Mouse (Mus musculus) right cerebral cortex, adult 2 months (tissue): ENCODE measurements around the gene Usp35.

Source experiments
- DNase-seq, 2 experiments: peaks; one replicate each; pipeline ENCODE4 v3.0.0; 2021 to 2022; ENCODE audit warnings: low spot score in 2 of 2

The Usp35 gene

DNA sequence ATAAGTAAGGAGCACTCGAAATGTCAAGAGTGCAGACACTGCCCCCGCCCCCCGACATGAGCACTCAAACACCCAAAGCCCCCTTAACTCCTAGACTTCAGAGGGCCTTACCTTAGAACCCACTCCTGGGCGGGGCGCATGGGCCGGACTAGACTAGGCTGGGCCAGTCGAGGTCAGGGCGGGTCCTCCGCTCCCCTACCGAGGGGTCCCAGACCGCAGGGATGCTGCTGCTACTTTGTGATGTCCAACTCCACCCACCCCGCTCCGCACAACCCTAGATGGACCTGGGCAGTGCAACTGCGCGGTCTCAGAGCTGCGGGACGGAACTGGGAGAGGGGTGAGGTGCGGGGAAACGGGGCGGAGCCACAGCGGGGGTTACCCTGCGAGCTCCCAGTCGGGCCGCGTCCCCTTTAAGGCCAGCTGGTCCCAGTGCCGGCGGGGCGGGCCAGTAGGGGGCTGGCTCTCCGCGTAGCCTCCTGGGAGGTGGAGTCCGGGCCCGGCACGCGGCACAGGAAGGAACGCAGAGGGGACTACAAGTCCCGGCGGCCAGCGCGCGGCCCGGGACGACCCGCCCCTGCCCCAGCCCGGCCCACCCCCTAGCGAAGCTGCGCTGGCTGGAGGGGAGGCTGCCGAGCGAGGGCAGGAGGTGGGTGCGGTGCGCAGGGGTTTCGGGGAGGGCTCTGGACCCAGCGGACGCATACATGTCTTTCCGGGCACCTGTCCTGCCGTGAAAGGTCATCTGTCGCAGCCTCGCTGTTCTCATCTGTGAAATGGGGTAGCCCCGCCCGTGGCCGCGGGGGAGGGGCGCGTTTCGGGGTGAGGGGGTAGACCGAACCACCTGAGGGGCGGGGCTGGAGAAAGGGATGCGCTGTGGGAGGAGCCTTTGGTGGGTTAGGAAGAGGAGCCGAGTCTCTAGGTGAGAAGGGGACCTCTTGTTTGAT lies at the start of gene Usp35, which contains the start of gene Kctd21:
Gene Usp35 (minus strand): TSS at position 295 of the 941 bp plus-strand sequence.
Gene Kctd21 (plus strand): TSS at position 602 of the 941 bp plus-strand sequence.
- DNase-seq: peak; percentile 91

DNA sequence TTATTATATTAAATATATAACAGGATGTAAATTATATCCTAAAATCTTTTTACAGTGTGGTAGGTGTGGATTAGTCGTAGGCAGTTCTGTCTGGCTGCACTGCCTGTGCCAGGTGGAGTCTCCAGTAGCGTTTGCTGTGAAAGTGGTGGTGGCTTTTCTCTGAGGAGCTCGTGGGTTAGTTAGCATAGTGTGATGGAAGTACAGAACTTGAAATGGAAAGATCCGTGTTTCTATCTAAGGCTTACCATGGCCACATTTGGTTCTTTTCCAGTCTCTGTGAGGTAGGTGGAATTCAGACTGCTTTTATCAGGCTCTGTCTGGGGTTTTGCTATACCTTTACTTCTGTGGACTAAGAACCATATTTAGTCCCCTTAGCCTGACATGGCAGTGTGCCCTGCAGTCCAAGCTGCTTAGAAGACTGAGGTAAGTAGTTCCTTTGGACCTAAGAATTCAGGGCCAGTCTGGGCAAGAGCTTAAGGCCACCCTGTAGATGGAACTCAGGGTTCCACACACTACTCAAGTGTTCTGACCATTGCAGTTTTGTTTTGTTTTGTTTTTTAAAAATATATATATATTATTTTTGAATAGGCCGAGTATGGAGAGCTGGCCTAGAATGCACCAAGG lies 48.8 kb upstream of the Usp35 start:
- no peak for DNase-seq

DNA sequence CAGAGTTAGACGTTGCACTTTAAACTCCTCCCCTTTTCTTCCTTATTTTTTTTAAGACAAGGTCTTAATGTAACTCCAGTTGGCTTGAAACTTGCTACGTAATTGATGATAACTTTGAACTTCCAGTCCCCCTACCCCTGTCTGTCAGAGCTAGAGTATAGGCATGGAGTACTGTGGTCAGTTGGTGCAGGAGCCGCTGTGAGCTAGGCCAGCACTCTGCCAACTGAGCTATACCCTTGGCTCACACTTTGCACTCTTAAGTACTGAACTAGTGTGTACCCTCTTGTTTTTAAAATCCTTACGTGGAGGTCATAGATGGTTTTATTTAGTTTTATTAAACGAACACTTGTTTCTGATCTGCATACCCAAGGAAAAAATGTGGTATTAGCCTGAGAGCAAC lies 47.5 kb upstream of the Usp35 start:
- no peak for DNase-seq

DNA sequence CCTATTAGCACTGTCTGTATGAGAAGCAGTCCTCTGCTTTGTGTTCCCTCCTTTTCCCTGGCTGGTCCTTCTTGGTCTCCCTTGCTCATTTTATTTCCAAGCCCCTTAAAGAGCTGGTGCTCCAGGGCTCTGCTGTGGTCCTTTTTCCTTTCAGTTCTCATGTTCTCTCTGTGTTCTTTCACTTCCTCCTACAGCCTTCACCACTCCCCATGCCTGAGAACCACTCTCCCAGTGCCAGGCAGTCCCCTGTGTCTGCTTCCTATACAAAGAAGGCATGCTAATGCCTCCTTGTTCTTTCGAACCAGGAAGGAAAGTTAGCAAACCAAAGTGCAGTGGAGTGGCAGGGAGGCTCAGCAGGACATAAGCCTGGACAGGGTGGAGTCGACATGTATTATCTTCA lies 44.1 kb upstream of the Usp35 start:
- no peak for DNase-seq

DNA sequence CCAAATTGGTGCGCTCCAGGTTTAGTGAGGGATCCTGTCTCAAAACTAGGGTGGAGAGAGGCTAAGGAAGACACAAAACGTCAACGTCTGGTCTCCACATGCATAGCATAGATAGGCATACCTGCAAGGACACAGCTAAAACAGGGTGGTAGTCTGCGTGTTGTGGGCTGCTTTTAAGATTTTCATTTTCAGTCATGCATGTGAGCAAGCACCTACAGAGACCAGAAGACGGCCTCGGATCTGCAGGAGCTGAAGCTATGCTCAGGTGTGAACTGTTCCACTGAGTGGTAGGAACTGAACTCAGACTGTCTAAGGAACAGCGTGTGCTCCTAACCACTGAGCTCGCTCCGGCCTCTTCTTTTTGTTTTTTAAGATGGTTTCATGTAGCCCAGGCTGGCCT lies 43.3 kb upstream of the Usp35 start:
- DNase-seq: no peak

DNA sequence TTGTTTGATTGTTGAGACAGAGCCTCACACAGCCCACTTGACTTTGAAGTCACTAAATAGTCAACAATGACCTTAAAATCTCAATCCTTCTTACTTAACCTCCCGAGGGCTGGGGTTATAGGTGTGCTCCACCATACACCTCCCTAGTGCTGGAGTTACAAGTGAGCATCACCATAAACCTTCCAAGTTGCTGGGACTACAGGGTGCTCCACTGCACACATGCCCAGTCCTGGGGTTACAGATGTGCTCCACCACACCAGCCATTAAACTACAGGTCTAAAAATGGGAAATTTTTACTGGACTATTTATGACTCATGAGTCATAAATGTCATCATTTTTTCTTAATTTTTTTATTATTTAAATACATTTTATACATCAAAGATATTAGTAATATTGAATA lies 34.1 kb upstream of the Usp35 start:
- no peak for DNase-seq

DNA sequence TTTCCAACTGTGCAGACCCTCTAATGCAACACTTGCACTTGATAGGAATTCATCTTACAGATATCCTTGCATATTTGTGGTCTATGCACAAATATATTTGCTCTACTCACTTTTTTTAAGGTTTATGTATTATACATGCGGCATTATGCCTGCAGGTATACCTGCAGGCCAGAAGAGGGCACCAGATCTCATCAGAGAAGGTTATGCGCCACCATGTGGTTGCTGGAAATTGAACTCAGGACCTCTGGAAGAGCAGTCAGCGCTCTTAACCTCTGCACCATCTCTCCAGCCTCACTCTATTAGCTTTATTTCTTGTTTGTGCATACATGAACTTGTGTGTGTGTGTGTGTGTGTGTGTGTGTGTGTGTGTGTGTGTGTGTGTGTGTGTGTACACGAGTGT lies 29.6 kb upstream of the Usp35 start:
- DNase-seq: no peak

DNA sequence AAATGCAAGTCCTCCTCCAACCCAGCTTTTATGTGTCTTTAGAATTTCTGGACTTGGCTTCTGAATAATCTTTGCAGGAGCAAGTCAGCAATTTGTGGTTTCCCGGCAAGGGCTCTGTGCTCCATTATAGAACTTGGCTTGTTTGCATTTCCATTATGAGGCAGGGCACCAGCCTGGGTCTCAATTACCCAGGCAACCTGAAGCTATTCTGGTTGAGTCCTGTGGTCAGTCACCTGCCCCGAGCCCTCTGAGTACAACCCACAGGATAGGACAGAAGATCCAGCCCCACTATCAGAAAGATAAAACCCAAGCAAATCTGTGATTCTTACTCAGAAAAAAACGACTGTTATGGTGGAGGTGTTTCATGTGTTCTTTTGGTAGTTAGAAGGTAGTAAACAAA lies 29.1 kb upstream of the Usp35 start:
- no peak for DNase-seq

DNA sequence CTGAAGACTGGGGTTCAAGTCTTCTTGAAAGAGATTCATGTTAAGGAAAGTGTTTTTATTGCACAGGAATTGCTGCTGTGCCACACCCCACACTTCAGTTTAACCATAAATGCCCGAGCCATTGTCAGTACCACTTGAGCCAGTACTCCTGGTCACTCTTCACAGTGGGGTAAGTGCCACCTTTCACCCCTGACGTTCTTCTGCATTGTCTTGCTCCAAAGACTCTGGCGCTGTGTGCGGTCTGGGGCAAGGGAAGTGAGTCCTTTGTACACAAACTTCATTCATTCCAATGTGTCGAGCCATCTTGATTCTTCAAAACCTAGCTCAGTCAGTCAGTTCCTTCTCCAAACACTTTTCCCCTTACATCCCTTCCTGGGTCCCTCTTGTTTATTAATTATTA lies 28.3 kb upstream of the Usp35 start:
- DNase-seq: no peak

DNA sequence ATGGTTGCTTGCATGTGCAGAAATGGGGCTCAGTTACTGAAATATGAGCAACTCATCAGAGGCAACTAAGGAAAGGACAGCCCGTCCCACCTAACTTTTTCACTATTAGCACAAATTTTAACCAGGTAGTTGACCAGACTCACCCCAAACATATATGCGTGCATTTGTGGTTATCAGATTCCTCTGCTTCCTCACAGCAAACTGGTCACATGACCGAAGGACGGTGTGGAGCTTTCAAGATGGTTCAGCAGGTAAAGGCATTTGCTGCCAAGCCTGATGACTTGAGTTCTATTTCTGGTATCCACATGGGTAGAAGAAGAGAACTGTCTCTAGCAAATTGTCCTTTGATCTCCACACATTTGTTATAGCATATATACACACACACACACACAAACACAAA lies 26.5 kb upstream of the Usp35 start:
- no peak for DNase-seq

DNA sequence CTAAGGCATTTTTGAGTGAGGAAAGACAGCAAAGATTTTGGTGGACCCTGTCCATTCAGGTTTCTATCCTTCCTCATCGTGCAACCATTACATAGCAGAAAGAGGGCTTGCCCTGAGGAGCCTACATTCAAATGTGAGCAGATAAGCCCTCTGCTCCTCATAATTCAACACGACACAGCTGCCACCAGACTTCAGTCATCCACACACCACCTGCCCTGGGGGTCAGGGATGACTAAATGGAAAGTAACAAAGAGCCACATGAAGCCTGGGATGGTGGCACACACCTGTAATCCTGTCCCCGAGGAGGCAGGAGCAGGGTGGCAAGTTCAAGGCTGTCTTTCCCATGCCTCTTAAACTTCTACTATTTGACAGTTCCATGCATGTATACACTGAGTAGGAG lies 26.0 kb upstream of the Usp35 start:
- DNase-seq: no peak

DNA sequence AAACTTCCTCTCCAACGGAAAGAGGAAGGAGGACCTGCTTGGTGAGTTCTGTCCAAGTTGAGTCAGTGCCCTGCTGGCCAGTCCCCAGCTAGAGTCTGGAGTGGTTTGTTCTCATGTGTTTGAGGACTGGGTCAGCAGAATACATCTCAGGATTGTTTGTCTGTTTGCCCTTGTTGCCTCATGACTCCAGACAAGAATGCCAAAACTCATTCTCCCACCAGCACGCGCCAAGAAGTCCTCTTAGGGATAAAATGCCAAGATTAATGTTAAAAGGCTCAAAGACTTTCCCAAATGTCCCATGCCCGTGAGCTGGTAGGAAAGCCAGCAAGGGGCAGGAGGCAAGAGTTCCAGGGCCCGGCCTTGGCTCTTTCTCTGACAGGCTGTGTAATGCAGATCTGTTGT lies 25.1 kb upstream of the Usp35 start:
- DNase-seq: no peak

DNA sequence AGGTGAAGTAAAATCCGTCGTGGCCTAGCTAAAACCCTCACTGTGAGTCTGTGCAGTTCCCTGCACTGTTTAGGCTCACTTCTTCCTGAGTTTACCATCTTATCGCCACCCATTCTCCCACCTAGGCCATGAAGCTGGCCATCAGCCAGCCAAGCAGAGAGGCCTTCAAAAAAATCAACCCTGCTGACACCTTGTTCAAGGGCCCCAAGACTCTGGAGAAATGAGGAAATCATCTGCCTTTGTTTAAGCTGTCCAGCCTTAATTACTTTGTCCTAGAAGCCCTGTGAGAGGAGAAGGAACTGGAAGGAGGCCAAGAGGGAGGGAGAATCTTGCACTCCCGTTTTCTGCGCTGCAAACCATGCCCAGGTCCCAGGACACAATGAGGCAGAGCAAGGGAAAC lies 24.4 kb upstream of the Usp35 start:
- DNase-seq: no peak

DNA sequence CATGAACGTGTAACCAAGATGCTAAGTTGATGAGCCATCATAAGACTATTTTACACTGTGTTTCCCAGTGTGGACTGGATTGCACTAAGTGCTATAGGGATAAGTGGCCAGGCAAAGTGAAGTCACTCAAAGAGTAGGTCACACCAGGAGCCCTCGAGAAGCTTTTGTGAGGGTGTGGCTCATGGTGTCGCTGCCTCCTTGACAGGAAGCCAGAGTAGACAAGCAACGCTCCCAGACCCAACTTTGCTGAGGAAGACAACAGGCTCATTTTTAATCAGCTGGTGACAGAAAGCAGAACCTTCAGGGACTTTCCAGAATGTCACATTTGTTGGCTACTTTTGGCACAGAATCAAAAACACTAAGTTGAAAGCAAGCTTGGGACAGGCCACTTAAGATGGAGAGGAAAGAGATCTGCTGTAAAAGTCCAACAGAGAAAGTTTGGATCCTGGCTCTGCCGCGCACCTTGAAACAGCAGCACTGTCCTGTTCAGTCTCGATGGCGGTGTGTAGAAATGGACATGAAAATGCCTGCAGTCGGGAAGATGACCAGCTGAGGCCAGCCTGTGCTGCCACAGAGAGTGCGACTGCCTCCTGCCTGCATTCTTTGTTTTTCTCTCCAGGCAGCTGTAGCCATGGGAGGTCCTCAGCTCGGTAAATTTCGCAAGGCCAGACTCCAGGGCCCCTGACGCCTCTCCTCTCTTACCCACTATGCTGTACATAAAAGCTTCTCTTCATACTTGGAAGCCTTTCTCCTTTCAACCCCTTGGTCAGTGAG lies 23.4 kb upstream of the Usp35 start:
- DNase-seq: no peak

DNA sequence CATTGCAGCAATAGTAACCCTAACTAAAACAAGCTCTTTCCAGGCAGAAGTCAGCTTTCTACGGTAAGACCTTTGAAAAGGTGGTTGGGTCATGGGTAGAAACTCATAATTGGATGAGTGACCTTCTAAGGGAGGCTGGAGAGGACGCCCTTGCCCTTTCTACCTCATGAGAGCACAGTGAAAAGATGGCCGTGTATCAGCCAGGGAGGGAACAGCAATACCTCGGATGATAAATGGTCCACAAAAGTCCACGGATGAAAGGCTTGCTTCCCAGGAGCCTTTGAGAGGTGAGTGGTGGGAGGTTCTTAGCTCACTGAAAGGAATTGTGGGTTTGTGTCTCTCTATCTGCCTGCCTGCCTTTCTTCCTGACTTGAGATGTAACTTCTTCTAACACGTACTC lies 21.5 kb upstream of the Usp35 start:
- no peak for DNase-seq

DNA sequence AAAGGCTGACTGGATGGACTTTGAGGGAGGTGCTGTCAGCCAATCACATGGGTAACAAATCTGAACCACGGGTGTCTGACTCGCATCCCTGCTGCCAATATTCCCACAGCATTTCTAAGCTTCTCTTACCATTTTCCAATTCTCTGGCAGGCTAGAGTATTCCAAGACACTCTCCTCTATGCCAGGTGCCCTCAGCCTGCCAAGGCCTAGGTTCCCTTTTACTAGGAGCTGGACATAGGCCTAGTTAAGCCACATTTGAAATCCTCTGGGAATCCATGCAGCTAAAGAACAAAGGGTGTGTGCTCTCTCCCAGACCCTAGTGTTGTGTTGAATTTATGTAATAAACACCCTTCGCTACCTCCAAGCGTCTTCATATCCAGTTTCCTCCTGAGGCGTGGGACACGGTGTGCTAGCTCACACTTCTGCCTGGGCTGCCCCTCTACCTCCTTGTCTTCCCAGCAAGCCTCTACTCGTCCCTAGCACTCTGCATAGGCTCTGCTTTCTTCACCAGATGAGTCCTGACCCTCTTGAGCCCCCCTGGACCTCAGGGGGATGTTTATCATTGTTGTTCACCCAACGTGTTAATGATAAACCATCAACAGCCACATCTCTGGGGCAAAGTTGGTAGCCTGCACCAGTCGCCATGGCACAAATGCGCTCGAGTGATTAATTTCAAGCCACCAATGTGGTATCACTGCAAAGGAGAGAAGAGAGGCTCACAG lies 20.1 kb upstream of the Usp35 start:
- no peak for DNase-seq

DNA sequence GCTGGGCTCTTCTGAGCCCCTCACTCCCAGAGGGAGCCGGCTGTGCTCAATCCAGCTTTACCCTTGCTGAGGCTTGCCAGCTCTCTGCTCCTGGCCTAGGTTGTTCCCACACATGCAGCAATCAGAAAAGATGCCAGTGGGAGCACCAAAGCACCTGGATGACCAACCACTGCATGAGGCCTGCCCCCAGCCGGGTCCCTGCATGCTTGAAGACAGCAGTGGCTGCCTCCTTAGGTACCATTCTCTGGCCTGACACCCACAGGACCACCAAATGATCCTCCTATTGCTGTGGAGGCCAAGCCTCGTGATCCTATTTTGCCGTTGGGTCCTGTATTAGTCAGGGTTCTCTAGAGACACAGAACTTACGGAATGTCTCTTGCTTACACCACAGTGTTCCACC lies 19.1 kb upstream of the Usp35 start:
- no peak for DNase-seq

DNA sequence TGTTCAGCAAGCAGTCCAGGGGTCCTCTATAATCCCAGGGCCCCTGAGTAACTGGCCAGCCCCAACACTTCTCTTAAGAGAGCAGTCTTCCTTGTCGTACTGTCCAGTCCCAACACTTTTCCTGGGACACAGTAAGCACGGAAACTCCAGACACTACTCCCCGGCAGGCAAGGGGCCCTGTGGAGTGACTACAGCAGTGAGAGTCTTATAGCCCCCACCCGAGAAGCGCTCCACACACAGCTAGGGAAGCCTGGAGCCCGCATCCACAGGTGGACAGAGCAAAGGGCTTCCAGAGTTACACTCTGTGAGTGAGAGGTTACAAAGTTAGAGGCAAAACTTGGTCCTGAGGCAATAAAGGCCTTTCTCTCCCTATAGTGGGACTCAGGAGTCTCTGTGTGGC lies 17.6 kb upstream of the Usp35 start:
- no peak for DNase-seq

DNA sequence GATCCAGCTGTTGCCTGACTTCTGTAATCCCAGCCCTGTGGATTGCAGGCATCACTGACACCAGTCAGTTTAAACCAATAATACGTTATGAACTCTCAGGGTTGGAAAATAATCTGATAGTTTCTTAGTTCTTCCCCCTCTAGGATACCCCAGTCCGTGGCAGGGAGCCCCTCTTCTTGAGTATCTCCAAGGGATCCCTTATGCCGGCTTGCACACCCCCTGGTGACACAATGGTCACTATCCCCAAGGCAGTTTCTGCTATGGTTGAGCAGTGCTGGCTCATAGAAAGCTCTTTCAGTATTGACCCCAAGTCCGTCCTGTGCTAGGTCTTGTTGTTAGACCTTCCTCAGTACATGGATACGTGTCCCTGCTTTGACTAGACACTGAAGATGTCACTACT lies 17.0 kb upstream of the Usp35 start:
- DNase-seq: no peak

DNA sequence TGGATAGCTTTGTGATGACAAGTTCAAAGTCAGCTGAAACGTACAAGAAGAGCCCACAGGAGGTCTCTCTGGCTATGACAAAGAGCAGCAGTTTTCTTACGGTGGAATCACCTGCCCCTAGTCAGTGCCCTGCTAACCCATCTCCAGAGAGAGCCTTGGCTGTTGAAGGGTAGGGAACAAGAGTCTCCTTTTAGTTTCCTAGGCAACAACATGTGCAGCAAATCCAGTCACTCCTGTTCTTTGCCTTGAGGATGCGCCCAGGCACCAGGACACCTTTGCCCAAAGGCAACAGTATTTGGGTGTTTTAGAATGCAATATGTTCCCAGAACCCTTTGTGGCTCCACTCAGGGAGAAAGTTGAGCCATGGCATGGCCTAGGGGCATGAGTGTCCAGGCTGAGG lies 16.5 kb upstream of the Usp35 start:
- no peak for DNase-seq

DNA sequence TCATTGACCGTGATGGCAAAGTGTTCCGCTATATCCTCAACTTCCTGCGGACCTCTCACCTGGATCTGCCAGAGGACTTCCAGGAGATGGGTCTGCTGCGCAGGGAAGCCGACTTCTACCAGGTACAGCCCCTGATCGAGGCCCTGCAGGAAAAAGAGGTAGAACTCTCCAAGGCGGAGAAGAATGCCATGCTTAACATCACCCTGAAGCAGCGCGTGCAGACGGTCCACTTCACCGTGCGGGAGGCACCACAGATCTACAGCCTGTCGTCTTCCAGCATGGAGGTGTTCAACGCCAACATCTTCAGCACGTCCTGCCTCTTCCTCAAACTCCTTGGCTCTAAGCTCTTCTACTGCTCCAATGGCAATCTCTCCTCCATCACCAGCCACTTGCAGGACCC lies 15.6 kb upstream of the Usp35 start:
- DNase-seq: no peak

DNA sequence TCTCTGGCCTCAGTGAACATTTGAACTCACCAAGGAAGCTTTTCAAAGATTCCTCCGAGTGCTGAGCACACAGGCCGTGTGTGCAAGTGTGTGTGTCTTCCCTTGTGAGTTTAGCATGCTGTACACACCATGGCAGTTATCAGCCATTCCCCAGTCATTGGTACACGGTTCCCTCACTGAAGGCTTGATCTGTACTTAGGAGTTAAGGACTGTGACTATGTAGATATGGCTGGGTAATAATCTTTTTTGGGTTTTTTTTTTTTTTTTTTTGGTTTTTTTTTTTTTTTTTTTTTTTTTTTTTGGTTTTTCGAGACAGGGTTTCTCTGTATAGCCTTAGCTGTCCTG lies 15.0 kb upstream of the Usp35 start:
- no peak for DNase-seq
